In the genomic region with DNA sequence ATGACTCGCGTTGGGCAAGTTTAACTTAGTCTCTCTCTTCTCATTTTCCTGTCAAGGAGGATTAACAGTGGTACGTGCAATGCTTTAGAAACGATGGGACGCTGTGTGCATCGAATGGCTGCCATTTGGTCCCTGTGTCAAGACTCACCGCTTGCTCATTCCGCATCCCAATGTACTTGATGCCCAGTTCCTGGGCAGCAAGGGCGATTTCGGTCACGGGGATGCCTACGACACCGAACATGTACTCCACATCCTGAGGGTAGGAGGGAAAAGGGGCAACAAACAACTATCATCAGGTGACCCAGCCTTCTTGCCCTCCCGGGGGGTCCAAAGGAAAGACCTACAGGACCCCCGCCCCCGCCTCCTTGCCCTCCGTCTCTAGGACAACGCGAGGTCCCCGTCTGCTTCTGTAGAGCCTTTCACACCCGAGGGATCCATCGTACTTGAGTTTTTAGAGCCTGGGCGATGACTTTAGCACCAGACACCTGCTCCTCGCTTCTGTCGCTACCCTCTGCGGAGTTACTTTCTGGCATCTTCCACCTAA, we compare ENCODE assay signal across 7 mouse cellular contexts. TPM values are rescaled to one million over a fixed set of nuclear protein-coding genes. Genes with fewer than 3 reads are reported as not detected.
DNase-seq lines count a peak whose midpoint lies in the region; ATAC-seq and TF ChIP-seq lines count a peak whose summit lies in the region.

Gm49387 (minus strand) TSS at position 533 of the 544 bp plus-strand sequence.

- TF ChIP-seq CTCF in lung, embryonic 14.5 days (IDR thresholded peaks at IDR 0.05; ENCODE audit: low read depth): no peak
- TF ChIP-seq CTCF in hindbrain, postnatal 0 days (IDR thresholded peaks at IDR 0.05; ENCODE audit: low read depth): no peak

- no peak for DNase-seq in lung, embryonic 14.5 days
- no peak for DNase-seq in lung, postnatal 4 days
- peak; percentile 17 for DNase-seq in hindbrain, postnatal 0 days (ENCODE audit: low spot score)
- peak; percentile 35 for DNase-seq in midbrain, embryonic 14.5 days
- DNase-seq in urinary bladder, adult 2 months (ENCODE audit: low spot score): no peak
- no peak for DNase-seq in gastrocnemius, postnatal 25 days

- peak within 1 kb of the TSS; percentile 63 for H3K9ac ChIP-seq in lung, embryonic 14.5 days
- H3K9ac ChIP-seq in embryonic facial prominence, embryonic 12.5 days: peak within 1 kb of the TSS; percentile 60
- H3K9ac ChIP-seq in hindbrain, postnatal 0 days (replicated peaks; ENCODE audit: low read length): peak within 1 kb of the TSS; percentile 53
- peak within 1 kb of the TSS; percentile 66 for H3K9ac ChIP-seq in midbrain, embryonic 14.5 days (replicated peaks; ENCODE audit: low read length)

- peak within 1 kb of the TSS; percentile 60 for H3K4me3 ChIP-seq in lung, embryonic 14.5 days (ENCODE audit: low read depth, low read length)
- peak within 1 kb of the TSS; percentile 52 for H3K4me3 ChIP-seq in embryonic facial prominence, embryonic 12.5 days
- H3K4me3 ChIP-seq in hindbrain, postnatal 0 days (ENCODE audit: low read length): peak within 1 kb of the TSS; percentile 62
- peak within 1 kb of the TSS; percentile 65 for H3K4me3 ChIP-seq in midbrain, embryonic 14.5 days (replicated peaks; ENCODE audit: low read depth, low read length)

- peak within 1 kb of the TSS; percentile 75 for H3K27ac ChIP-seq in lung, embryonic 14.5 days (ENCODE audit: low read depth)
- H3K27ac ChIP-seq in embryonic facial prominence, embryonic 12.5 days: peak within 1 kb of the TSS; percentile 86
- peak within 1 kb of the TSS; percentile 77 for H3K27ac ChIP-seq in hindbrain, postnatal 0 days
- H3K27ac ChIP-seq in midbrain, embryonic 14.5 days (replicated peaks; ENCODE audit: low read depth, low read length): peak within 1 kb of the TSS; percentile 86

- no peaks in the 10 kb centered on the region for H3K36me3 ChIP-seq in lung, embryonic 14.5 days (ENCODE audit: insufficient read depth)
- no peaks in the 10 kb centered on the region for H3K36me3 ChIP-seq in embryonic facial prominence, embryonic 12.5 days
- H3K36me3 ChIP-seq in hindbrain, postnatal 0 days (ENCODE audit: insufficient read depth, low read length): no peaks in the 10 kb centered on the region
- no peaks in the 10 kb centered on the region for H3K36me3 ChIP-seq in midbrain, embryonic 14.5 days (ENCODE audit: control insufficient read depth, insufficient read depth, low read length)

- peak; percentile 41; the same call in 1 of the 2 replicates for ATAC-seq in lung, embryonic 14.5 days (ENCODE audit: insufficient read depth)
- peak; percentile 24; the same call in 1 of the 2 replicates for ATAC-seq in embryonic facial prominence, embryonic 12.5 days (ENCODE audit: insufficient number of reproducible peaks, insufficient read depth, low FRiP score, low TSS enrichment)
- ATAC-seq in hindbrain, postnatal 0 days: peak; percentile 70
- ATAC-seq in midbrain, embryonic 14.5 days (ENCODE audit: low FRiP score, low TSS enrichment): peak; percentile 61

- WGBS in lung, embryonic 14.5 days: 3% methylated on average over 26 of the region's 26 CpGs
- 5% methylated on average over 26 of the region's 26 CpGs for WGBS in embryonic facial prominence, embryonic 12.5 days
- 3% methylated on average over 26 of the region's 26 CpGs for WGBS in hindbrain, postnatal 0 days
- 3% methylated on average over 26 of the region's 26 CpGs for WGBS in midbrain, embryonic 14.5 days

- peaks cover 6% of the 10 kb centered on the region for H3K4me1 ChIP-seq in lung, embryonic 14.5 days (ENCODE audit: insufficient read depth)
- H3K4me1 ChIP-seq in embryonic facial prominence, embryonic 12.5 days: peaks cover 10% of the 10 kb centered on the region; the same call in 1 of the 2 replicates
- peaks cover 6% of the 10 kb centered on the region for H3K4me1 ChIP-seq in hindbrain, postnatal 0 days (ENCODE audit: insufficient read depth, low read length)
- H3K4me1 ChIP-seq in midbrain, embryonic 14.5 days (ENCODE audit: control insufficient read depth, insufficient read depth, low read length): peaks cover 11% of the 10 kb centered on the region; the same call in 1 of the 2 replicates

- no peaks in the 10 kb centered on the region for H3K27me3 ChIP-seq in lung, embryonic 14.5 days (ENCODE audit: insufficient read depth, low read length)
- no peaks in the 10 kb centered on the region for H3K27me3 ChIP-seq in embryonic facial prominence, embryonic 12.5 days
- H3K27me3 ChIP-seq in hindbrain, postnatal 0 days (ENCODE audit: insufficient read depth, low read length): no peaks in the 10 kb centered on the region
- H3K27me3 ChIP-seq in midbrain, embryonic 14.5 days (ENCODE audit: control insufficient read depth, insufficient read depth, low read length): no peaks in the 10 kb centered on the region

- peak within 1 kb of the TSS; percentile 82 for H3K4me2 ChIP-seq in lung, embryonic 14.5 days
- peak within 1 kb of the TSS; percentile 81 for H3K4me2 ChIP-seq in embryonic facial prominence, embryonic 12.5 days (replicated peaks)
- H3K4me2 ChIP-seq in hindbrain, postnatal 0 days (ENCODE audit: low read depth, low read length): peak within 1 kb of the TSS; percentile 98
- H3K4me2 ChIP-seq in midbrain, embryonic 14.5 days (ENCODE audit: low read length): peak within 1 kb of the TSS; percentile 97

- H3K9me3 ChIP-seq in lung, embryonic 14.5 days (ENCODE audit: low read depth, low read length): no peaks in the 10 kb centered on the region
- no peaks in the 10 kb centered on the region for H3K9me3 ChIP-seq in embryonic facial prominence, embryonic 12.5 days
- no peaks in the 10 kb centered on the region for H3K9me3 ChIP-seq in hindbrain, postnatal 0 days (ENCODE audit: low read length)
- no peaks in the 10 kb centered on the region for H3K9me3 ChIP-seq in midbrain, embryonic 14.5 days (ENCODE audit: control insufficient read depth, low read length)

RNA-seq across cellular contexts. Expression of gene Gm49387, which starts in this region (rescaled TPM):
- 0.18 TPM in 1 of 2 replicates, not detected in the other for polyA plus RNA-seq in lung, embryonic 14.5 days (2014; fragmentation: Nextera tagmentation; extraction: Ambion mirVana)
- polyA plus RNA-seq in embryonic facial prominence, embryonic 12.5 days (2016; fragmentation: Nextera tagmentation; extraction: Ambion mirVana): 2.3 TPM in 1 of 2 replicates, not detected in the other
- total RNA-seq in hindbrain, postnatal 0 days (2014; rRNA removed): not detected in 2 replicates
- 1.2 TPM in 1 of 2 replicates, not detected in the other for polyA plus RNA-seq in hindbrain, postnatal 0 days (2015; fragmentation: Nextera tagmentation; extraction: Ambion mirVana)
- 1.3 TPM in 1 of 2 replicates, not detected in the other for polyA plus RNA-seq in midbrain, embryonic 14.5 days (2014; fragmentation: Nextera tagmentation; extraction: Ambion mirVana)
- polyA plus RNA-seq in urinary bladder, adult 2 months (2012; rRNA removed): not detected in 2 replicates
- total RNA-seq in gastrocnemius, postnatal 25 days (2021): 1 to 10 TPM in 1 of 2 experiments, under 1 TPM in 1; 0.79 to 1.3 TPM

Comparison
In these comparisons a context has a peak if more than half of its experiments do, and no peak if none do; other contexts are left out.
1. Peak in ATAC-seq, H3K4me3 ChIP-seq, H3K27ac ChIP-seq, H3K9ac ChIP-seq and H3K4me2 ChIP-seq in lung, embryonic 14.5 days; RNA of the gene not detected or under 1 TPM.
2. DNase-seq: peak in hindbrain, postnatal 0 days (single experiment) and midbrain, embryonic 14.5 days (single experiment); none in lung, embryonic 14.5 days (single experiment), lung, postnatal 4 days (0 of 2), urinary bladder, adult 2 months (single experiment) and gastrocnemius, postnatal 25 days (single experiment).
3. Peak in every context shown above with its lines, with median percentiles within 50 percentile points of each other: ATAC-seq, H3K27ac ChIP-seq, H3K4me2 ChIP-seq, H3K4me3 ChIP-seq and H3K9ac ChIP-seq.